Mouse (Mus musculus): ENCODE results near the gene Zfp827.

Zfp827 gene

DNA sequence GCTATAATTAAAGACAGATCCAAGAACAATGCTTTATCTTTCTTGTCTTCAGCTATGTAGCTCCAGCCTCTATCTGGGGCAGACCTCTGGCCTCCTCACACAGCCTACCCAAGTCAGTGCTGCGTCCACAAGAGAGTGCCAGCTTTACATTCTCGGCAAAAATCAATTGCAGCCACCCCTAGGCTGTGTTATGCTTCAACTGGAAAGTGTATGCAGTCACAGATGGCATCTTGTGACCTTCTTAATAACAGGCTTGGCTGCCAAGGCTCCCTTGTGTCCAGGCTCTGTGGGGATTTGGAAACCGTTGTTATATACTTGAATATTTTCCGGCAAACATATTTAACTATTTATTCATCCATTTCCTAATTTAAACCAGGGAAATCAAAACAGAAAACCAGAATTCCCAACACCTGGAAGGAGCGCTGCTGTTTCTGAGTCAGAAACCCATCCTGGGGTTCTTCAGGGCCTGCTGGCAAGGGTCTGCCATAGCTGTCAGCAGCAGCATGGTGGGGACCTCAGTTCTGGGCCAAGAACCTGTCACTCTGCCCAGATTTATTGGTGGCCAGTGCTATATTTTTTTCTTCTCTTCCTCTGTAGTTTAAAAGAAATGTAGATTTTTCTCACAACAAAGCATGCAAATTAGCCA lies 194.0 kb downstream of the Zfp827 start:
- no peak for DNase-seq (ENCODE audit: low read depth, low spot score)

DNA sequence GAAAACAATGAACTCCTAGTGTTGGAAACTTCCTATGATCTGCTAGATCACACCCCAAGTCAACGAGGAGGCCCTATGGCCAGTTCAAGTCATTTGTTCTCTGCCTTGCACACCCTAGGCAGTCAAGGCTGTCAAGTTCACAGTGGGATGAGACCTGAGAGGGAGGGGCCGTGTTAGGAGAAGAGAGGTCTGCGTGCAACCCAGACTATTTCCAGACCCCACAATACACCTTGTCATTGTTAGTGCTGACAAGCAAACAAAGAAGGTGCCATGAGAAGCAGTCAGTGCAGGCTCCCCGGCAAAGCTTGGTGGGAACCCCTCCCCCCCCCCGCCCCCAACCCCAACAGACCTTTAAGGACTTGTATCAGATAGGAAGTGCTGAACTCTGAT lies 194.5 kb downstream of the Zfp827 start:
- DNase-seq (ENCODE audit: low read depth, low spot score) = no peak

DNA sequence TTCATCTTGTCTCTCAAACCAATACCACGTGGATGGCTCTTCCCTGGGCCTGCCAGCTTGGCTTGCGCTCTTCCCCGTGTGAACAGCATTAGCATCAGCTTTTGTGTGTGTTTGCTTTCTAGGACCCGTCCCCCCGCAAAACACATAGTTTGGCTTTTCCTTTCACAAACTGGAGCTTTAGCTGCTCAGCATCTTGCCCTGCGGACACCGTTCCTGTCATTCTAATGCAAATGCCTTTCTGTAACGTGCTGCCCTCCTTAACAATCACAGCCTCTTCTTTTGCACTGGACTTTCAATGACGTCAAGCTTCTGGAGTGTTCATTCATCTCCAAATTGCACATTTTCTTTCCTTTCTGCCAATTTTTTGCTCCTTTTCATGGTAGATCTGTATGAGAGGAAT lies 196.1 kb downstream of the Zfp827 start:
- no peak for DNase-seq (ENCODE audit: low read depth, low spot score)

DNA sequence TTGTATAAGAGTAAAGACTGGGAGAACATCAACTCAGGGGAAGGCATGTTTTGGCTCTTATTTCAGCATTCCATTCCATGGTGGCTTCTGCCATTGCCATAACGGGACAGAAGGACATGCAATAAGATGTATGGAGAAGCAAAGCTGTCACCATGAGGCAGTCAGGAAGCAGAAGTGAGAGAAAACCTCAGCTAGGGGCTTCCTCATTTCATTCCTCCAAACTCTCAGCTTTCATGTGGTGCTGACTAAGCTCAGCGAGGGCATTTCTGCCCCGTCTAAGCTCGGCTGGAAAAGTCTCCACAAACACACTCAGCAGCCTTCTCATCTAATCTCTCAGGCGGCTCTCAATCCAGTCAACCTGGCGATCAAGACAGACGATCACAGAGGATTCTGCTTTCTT lies 197.3 kb downstream of the Zfp827 start:
- DNase-seq (ENCODE audit: low read depth, low spot score) = no peak

DNA sequence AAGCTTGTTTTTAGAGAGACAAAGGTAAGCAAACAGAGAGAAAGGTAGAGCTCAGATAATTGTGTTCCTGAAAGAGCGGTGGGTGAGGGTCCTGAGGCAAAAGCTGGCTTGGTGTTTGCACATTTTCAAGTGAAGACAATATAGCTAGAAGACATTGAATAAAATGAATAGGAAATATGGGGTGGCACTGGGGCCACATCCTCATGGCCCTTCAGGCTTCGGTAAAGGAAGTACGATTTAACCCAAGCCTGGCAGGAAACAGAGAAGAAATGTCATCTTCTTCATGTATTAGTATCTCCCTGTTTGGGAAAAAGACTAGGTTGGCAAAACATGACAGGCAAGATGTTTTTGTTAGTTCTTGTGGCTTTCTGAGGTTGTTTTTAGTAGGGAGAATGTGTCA lies 197.8 kb downstream of the Zfp827 start:
- no peak for DNase-seq (ENCODE audit: low read depth, low spot score)

DNA sequence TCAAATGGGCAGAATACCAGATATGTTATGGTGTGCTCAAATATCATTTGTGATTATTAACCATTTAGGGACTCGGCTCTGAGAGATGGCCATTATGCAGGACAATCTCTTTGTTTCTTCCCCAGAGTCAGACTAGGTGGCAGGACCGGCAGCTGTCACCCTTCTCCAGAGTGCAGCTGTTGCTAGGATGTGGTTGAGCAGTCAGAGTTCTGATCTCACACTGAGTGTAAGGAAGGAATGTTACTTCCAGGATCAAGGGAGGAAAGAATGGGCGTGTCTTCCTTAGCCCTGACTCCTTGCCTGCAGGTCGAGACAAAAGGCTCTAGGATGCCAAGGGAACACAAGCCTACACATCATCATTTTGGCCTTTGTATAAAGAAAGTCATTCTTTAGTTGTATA lies 199.0 kb downstream of the Zfp827 start:
- DNase-seq (ENCODE audit: low read depth, low spot score) = no peak

DNA sequence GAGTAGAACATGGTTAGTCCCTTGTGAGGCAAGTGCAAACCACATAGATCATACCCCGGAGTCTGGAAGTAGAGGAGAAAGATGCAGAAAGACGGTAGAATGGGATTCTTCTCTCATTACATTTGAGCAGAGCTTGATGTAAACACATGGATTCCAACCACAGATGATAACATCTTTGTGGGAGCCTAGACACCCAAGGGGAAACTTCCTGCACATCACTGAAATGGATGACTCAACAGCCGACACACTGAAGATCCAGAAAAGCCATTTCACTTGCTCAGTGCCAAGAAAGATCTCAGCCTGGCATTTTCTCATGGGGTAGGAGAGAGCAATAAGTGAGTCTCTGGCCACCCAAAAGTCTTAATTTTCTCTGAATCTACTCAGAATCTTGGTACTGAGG lies 199.7 kb downstream of the Zfp827 start:
- no peak for DNase-seq (ENCODE audit: low read depth, low spot score)

DNA sequence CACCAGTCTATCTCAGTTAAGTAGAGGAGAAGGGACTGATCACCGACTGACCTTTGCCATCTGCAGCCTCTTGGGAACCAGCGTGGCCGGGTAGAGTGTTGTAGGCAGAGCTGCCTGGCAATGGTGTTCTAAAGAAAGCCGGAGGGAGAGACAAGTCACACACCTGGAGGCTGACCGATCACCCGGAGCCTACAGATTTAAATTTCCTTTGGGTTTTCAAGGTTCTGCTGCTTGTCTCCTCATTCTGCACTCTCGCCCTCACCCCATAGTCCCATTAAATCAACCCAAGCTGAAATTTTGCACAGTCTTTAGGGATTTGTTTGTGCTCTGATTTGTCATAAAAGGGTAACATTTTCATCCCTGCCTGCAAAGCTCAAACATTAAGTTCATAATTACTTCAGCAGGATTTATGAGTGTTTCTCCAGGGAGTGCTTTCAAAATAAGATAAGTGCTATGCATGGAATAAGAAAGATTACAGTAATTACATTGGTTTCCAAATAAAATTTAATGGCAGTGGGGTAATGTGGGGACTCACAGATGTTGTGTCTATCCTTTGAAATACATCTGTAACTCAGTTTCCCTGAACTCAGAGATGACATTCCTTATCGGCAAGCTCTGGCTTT lies 201.1 kb downstream of the Zfp827 start:
- no peak for DNase-seq (ENCODE audit: low read depth, low spot score)

DNA sequence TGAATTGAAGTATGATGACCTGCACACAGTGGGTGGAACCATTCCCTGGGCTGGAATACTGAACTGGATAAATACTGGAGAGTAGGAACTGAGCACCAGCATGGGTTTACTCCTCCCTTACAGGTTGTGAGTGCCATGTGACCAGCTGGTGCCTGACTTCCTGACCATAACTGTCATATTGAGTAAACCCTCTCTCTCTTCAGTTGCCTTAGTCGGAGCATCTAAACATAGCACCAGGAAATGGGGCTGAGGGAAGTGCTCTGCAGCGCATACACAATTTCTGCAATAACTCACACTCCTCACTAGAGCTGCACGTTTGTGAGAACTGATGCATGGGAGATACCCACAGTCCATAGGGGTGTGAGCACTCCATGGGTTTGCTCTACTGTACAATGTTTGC lies 211.1 kb downstream of the Zfp827 start:
- DNase-seq (ENCODE audit: low read depth, low spot score) = no peak

DNA sequence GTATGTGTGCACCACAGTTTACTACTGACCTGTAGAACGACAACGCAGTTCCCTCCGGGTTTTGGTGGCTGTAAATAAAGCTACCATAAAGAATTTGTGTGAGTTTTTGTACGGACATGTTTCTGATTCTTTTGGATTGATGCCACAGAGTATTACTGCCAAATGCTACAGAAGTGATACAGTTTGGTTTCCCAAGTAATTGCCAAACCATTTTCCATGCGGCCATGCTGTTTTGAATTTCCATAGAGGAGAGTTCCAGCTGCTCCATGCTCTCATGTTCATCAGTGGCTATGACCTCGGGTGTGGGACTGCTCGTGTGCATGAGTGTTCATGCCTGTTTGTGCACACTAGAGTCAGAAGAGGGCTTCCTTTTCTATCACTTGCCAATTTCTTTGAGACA lies 211.8 kb downstream of the Zfp827 start:
- DNase-seq (ENCODE audit: low read depth, low spot score) = no peak

Data from WW6 (cell line).